Mouse (Mus musculus): ENCODE measurements around the gene Dab2ip. TPM values are rescaled to one million over a fixed set of nuclear protein-coding genes. Genes with fewer than 3 reads are reported as not detected.

Gene Dab2ip
- polyA plus RNA-seq, 1 experiment, result 0.40 TPM

DNA sequence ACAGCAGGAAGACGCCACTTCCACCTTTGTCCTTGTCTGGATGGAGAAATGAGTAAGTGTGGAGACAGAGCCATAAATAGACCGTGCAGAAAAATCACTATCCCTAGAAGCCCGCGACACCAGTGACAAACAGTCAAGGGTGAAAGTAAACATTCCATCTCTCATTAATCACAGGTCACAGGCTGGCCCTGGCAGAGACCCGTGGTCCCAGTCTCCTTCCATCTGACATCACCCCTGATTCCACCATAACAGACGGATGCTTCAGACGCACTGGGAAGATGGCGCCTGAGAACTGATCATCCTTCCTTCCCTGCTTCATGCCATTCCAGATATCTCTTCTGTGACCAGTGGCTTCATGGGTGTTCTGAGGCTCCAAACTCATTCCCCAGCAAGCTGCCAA is 206.3 kb downstream of the Dab2ip start:
- Histone ChIP-seq H3K4me1 (ENCODE audit: control insufficient read depth, insufficient read depth, low read length) (no peaks in the 10 kb centered on the region), H3K4me3 (ENCODE audit: insufficient read depth, low read length) (no peak overlapping the region), H3K27ac (ENCODE audit: insufficient read depth, low read depth, low read length) (no peak overlapping the region)

DNA sequence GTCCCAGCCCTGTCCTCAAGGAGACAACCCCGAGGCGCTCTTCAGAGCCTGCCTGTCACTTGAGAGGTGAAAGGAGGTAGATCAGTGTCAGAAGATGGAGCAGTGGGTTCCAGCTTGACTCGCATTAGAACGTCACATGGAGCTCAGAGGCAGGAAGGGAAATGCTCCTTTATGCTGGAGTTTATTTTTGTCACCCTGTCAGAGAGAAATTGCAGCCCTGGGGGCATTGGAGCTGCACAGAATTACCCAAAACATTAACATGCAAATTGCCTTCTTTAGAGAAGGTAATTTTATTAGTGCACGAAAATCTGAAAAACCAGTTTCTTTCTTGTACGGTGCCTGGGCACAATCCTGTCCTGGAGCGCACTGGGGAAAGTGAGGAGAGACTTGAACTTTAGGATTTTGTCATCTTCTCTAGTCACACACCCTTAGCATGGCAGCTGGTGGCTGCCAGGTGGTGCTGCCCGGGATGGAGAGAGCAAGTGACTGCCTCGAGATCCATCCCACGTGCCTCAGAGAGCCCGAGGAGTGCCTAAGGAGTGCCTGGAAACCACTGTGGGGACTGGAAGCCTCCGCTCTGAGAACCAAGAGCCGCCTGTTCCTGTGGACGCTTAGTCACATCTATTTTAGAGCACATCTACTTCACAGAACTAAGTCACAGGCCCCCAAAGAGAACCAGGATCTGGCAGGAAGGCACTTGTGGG is 209.9 kb downstream of the Dab2ip start:
- Histone ChIP-seq H3K4me1 (ENCODE audit: control insufficient read depth, insufficient read depth, low read length) (no peaks in the 10 kb centered on the region), H3K27ac (ENCODE audit: insufficient read depth, low read depth, low read length) (no peak overlapping the region), H3K4me3 (ENCODE audit: insufficient read depth, low read length) (no peak overlapping the region)
- no peak for TF ChIP-seq POLR2A (IDR thresholded peaks at IDR 0.05; ENCODE audit: borderline replicate concordance, low read depth, low read length)
- no peak for TF ChIP-seq CTCF (IDR thresholded peaks at IDR 0.05; ENCODE audit: low read depth, low read length)

More for the DNA sequence above, 206.3 kb downstream of the Dab2ip start:
- TF ChIP-seq CTCF (IDR thresholded peaks at IDR 0.05; ENCODE audit: low read depth, low read length) (no peak), POLR2A (IDR thresholded peaks at IDR 0.05; ENCODE audit: borderline replicate concordance, low read depth, low read length) (no peak)

DNA sequence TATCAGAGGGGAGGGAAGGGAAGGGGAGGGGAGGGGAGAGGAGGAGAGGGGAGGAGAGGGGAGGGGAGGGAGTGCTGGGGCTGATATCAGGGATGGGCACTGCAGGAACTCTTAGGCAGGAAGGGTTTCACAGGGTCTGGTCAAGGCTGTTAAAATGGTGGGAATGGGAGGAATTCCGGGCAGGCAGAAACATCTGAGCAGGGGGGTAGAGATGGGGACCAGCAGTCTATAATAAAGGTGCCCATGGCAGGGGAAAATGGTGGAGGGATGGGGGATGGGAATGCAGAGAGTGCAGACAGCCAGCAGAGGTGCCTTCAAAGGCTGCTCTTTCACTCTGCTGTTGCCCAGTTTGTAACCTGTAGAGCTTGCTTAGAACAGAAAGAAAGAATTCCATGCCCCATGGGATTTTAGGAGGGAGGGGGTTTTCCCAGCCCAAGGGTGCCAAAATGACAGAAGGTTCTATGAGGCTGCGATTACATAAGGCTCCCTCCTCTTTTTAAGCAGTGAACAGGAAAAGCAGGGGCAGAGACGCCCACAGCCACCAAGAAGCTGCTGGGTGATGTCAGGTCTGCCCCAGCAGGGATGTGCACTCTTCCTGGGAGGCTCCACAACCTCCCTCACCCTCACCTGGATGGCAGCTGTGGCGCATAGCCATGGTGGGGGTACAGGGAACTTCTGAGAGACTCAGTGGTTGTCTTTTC is 210.6 kb downstream of the Dab2ip start:
- no peak for TF ChIP-seq POLR2A (IDR thresholded peaks at IDR 0.05; ENCODE audit: borderline replicate concordance, low read depth, low read length)
- no peak for TF ChIP-seq CTCF (IDR thresholded peaks at IDR 0.05; ENCODE audit: low read depth, low read length)
- no peak overlapping the region for H3K27ac ChIP-seq (ENCODE audit: insufficient read depth, low read depth, low read length)
- H3K4me3 ChIP-seq (ENCODE audit: insufficient read depth, low read length), result no peak overlapping the region
- H3K4me1 ChIP-seq (ENCODE audit: control insufficient read depth, insufficient read depth, low read length), result no peaks in the 10 kb centered on the region

DNA sequence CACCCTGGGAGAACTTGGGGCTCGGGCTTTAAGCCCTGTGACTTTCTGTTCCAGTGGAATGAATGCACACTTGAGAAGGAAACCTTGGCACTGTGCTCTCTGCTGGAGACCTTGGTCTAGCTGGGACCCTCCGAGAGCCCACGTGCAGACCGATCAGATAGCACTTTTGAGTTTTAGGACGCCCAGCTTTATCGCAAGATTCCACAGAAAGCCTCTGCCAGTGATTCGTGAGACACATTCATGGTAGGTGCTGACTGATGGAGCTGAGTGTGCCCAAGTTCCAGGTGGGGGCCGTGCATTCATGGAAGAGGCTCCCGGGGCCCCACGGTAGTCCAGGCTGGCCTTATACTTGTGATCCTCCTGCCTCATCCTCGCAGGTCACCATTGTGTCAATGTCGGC is 211.3 kb downstream of the Dab2ip start:
- Histone ChIP-seq H3K27ac (ENCODE audit: insufficient read depth, low read depth, low read length) (no peak overlapping the region), H3K4me3 (ENCODE audit: insufficient read depth, low read length) (no peak overlapping the region), H3K4me1 (ENCODE audit: control insufficient read depth, insufficient read depth, low read length) (no peaks in the 10 kb centered on the region)
- TF ChIP-seq CTCF (IDR thresholded peaks at IDR 0.05; ENCODE audit: low read depth, low read length) (no peak), POLR2A (IDR thresholded peaks at IDR 0.05; ENCODE audit: borderline replicate concordance, low read depth, low read length) (no peak)

DNA sequence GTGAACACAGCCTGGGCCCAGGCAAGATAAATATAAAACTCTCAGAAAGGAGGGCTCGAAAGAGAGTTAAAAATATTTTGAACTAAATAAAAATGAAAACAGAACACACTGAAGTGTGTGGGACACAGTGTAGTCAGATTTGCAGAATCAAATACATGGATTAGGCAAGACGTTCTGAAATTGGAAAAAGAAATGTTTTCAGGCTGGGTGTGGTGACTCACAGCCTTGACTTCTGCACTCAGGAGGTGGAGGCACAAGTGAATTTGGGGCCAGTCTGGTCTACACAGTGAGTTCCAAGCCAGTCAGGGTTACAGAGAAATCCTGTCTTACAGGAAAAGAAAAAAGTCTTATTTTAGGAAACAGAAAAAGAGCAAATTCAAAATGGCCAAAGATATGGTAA is 212.5 kb downstream of the Dab2ip start:
- Histone ChIP-seq H3K27ac (ENCODE audit: insufficient read depth, low read depth, low read length) (no peak overlapping the region), H3K4me3 (ENCODE audit: insufficient read depth, low read length) (no peak overlapping the region), H3K4me1 (ENCODE audit: control insufficient read depth, insufficient read depth, low read length) (no peaks in the 10 kb centered on the region)
- no peak for TF ChIP-seq CTCF (IDR thresholded peaks at IDR 0.05; ENCODE audit: low read depth, low read length)
- no peak for TF ChIP-seq POLR2A (IDR thresholded peaks at IDR 0.05; ENCODE audit: borderline replicate concordance, low read depth, low read length)

DNA sequence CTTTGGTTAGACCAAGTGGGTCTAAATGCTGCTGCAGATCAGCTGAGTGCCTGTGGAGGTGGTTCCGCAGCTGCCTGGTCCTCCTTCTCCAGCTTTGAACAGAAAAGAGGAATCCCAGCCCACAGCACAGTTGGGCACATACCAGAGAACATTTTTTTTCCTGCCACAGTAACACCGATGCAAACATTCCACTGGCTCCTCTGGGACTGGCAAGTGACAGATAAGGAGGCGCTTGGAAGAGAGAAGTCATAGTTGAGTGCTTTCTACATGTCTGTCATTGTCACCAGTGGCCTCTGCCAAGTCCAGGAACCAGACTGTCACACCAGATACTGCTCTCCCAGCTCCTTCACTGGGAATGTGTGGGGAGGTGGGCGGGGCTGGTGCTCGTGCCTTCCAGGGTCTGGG is 217.6 kb downstream of the Dab2ip start:
- no peak overlapping the region for H3K27ac ChIP-seq (ENCODE audit: insufficient read depth, low read depth, low read length)
- H3K4me3 ChIP-seq (ENCODE audit: insufficient read depth, low read length), result no peak overlapping the region
- no peaks in the 10 kb centered on the region for H3K4me1 ChIP-seq (ENCODE audit: control insufficient read depth, insufficient read depth, low read length)
- TF ChIP-seq POLR2A (IDR thresholded peaks at IDR 0.05; ENCODE audit: borderline replicate concordance, low read depth, low read length), result no peak
- TF ChIP-seq CTCF (IDR thresholded peaks at IDR 0.05; ENCODE audit: low read depth, low read length), result no peak

DNA sequence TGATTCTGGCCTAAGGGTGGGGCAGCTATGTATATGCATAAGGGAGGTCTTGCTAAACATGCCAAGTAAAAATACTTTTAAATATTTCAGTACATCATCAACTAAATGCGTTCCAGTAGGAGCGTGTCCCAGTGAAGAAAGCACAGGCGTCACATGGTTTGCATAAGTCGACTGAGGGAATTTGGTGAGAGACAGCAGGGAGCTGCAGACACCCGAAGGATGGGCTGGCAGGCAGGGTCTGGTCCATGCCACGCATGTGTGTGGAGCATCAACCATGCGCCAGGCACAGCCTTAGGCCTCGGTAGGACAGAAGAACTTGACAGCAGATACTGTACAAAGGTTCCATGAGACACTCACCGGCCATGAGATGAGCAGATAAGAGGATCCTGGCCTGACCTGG is 218.9 kb downstream of the Dab2ip start:
- TF ChIP-seq CTCF (IDR thresholded peaks at IDR 0.05; ENCODE audit: low read depth, low read length), result no peak
- TF ChIP-seq POLR2A (IDR thresholded peaks at IDR 0.05; ENCODE audit: borderline replicate concordance, low read depth, low read length), result no peak
- H3K27ac ChIP-seq (ENCODE audit: insufficient read depth, low read depth, low read length), result no peak overlapping the region
- no peaks in the 10 kb centered on the region for H3K4me1 ChIP-seq (ENCODE audit: control insufficient read depth, insufficient read depth, low read length)
- no peak overlapping the region for H3K4me3 ChIP-seq (ENCODE audit: insufficient read depth, low read length)

DNA sequence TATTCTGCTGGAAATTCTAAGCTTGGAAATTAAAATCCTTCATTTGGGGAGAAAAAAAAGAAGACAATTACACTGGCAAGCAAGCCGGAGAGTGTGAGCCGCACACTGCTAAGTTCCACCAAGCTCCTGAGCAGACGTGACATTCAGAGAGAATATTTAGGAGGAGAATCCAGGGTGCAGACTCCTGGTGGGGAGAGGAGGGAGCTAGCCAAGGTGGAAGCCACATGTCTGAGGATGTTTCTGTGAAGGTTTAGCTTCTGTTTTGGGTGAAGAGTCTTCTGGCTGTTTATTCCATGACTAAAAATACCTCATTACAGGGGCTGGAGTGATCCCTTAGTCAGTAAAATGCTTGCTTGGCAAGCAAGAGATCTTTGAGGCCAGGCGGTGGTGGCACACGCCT is 221.2 kb downstream of the Dab2ip start:
- no peaks in the 10 kb centered on the region for H3K4me1 ChIP-seq (ENCODE audit: control insufficient read depth, insufficient read depth, low read length)
- TF ChIP-seq CTCF (IDR thresholded peaks at IDR 0.05; ENCODE audit: low read depth, low read length) (no peak), POLR2A (IDR thresholded peaks at IDR 0.05; ENCODE audit: borderline replicate concordance, low read depth, low read length) (no peak)

More for the DNA sequence above, 221.2 kb downstream of the Dab2ip start:
- Histone ChIP-seq H3K4me3 (ENCODE audit: insufficient read depth, low read length) (no peak overlapping the region), H3K27ac (ENCODE audit: insufficient read depth, low read depth, low read length) (no peak overlapping the region)

Other genes with a start within 250 kb of the Dab2ip start
- 350 and 351 TPM in 2 replicates for gene Stom, start 221.3 kb upstream of the Dab2ip start, polyA plus RNA-seq (2012; ENCODE audit: insufficient read depth, insufficient read length, missing spikeins)
- not detected in 2 replicates for gene 4930568D16Rik, start 190.5 kb upstream of the Dab2ip start, polyA plus RNA-seq (2012; ENCODE audit: insufficient read depth, insufficient read length, missing spikeins)
- gene 4930402F06Rik, start 161.1 kb upstream of the Dab2ip start, polyA plus RNA-seq (2012; ENCODE audit: insufficient read depth, insufficient read length, missing spikeins), result not detected in 2 replicates
- gene Ggta1, start 95.0 kb upstream of the Dab2ip start, polyA plus RNA-seq (2012; ENCODE audit: insufficient read depth, insufficient read length, missing spikeins), result 67.5 and 83.4 TPM in 2 replicates